Mouse (Mus musculus): ENCODE results near the gene Gm17657.
"Not testable (repeated sequence)": the region's sequence is repeated elsewhere in the genome, so short reads cannot be mapped to it uniquely, and the experiment has no call there.

The Gm17657 gene

DNA sequence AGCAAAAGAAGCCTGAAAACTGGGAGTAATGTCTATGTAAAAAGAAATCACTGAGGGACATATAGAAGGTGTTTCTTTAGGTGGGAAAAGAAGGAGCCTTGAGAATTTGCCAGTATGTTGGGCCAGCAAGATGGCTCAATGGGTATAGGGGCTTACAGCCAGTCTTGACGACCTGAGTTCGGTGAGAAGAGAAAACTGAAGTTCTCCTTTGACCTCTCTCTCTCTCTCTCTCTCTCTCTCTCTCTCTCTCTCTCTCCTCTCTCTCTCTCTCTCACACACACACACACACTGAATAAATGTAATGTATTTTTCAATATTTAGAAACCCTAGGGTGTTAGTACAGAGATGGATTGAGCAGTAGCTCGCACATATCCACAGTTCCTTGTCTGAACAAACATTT lies 944 bp downstream of the Gm17657 start:
- no peak for DNase-seq (ENCODE audit: low read depth, low spot score)

GRCm38 (mm10) chr17:29545241-29545640 lies 4.2 kb downstream of the Gm17657 start:
- no peak for DNase-seq (ENCODE audit: low read depth, low spot score)

GRCm38 (mm10) chr17:29544064-29544463 lies 5.4 kb downstream of the Gm17657 start:
- DNase-seq (ENCODE audit: low read depth, low spot score), result no peak

- no peak for DNase-seq (ENCODE audit: low read depth, low spot score)
Observed at GRCm38 (mm10) chr17:29542831-29543690, 6.4 kb downstream of the Gm17657 start.

DNA sequence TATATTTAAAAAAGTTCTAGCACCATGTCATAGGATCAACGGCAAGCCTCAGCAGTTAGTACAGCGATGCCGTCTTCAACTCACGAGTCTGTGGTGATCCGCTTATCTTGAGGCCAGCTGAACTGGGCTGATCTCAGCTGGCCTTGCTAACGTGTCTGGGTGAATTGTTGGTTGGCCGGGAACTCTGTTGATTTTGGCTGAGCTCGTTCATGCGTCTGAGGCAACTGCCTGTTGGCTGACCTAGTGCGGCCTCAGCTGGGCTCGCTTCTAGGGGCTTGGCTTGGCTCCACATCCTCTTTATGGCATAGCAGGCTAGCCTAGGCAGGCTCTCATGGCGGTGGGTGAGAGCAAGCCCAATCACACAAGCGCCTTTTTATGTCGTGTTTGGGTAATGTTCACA lies 8.0 kb downstream of the Gm17657 start:
- DNase-seq (ENCODE audit: low read depth, low spot score), result peak; percentile 5

- no peak for DNase-seq (ENCODE audit: low read depth, low spot score)
Observed at GRCm38 (mm10) chr17:29540426-29540825, 9.0 kb downstream of the Gm17657 start.

GRCm38 (mm10) chr17:29533866-29534265 lies 15.6 kb downstream of the Gm17657 start:
- DNase-seq (ENCODE audit: low read depth, low spot score), result no peak

DNA sequence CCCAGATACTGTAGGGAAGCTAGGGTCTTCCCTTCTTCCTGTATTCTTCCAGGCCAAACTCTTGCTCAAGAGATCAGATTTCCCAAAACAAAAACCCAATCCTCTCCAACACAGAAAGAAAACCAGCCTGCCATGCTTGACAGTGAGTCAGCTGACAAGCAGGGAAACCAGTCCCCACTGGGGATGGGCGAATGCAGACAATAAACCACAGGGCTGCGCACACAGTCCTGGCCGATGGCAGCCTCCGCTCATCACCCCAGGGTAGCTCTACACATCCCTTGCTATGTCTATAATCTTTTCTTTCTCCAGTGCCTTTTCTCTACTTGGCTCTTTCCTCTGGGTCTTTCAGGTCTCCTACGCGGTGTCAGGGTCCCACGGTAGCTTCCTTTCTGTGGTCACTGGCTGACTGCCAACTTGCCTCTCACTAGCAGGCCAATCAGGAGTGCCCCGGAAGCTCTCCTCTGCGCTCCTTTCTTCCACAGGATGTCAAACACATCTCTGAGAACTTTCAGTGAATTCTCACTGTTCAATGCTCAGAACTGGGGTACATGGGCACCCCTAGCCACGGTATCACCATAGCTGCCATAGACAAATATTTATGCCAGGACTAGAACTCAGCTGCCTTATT lies 17.6 kb downstream of the Gm17657 start:
- no peak for DNase-seq (ENCODE audit: low read depth, low spot score)

DNA sequence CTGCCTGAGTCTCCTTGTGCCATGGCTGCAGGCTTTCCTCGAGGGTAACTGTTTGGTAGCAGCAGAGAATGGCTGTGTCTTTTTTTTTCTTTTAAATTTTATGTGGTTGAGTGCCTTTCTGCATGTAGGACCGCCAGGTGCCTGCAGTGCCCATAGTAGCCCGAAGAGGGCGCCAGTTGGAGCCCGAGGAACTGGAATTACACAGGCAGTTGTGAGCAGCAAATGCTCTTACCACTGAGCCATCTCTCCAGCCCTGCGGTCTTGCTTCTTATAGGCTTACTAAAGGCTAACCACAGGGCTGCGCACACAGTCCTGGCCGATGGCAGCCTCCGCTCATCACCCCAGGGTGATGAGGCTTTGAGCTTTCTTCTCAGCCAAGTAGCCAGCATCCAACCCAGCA lies 18.2 kb downstream of the Gm17657 start:
- DNase-seq (ENCODE audit: low read depth, low spot score), result no peak

DNA sequence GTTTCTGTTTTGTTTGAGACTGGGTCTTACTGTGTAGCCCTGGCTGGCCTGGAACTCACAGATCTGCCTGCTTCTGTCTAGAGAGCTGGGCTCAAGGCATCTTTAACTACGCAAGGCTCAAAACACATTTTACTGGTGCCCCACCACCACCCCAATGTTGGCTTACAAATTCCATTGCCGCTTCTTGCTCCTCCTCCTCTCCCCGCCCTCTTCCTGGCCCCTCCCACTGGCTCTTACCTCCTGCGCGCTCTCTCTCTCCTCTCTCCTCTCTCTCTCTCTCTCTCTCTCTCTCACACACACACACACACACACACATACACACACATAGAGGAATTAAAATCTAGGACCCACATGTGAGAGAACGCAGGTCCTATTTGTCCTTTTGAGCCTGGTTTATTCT lies 18.9 kb downstream of the Gm17657 start:
- DNase-seq (ENCODE audit: low read depth, low spot score), result no peak

- DNase-seq (ENCODE audit: low read depth, low spot score), result no peak
Observed at GRCm38 (mm10) chr17:29528568-29529187, 20.8 kb downstream of the Gm17657 start.

GRCm38 (mm10) chr17:29525613-29526012 lies 23.8 kb downstream of the Gm17657 start:
- DNase-seq (ENCODE audit: low read depth, low spot score), result no peak

- no peak for DNase-seq (ENCODE audit: low read depth, low spot score)
Observed at GRCm38 (mm10) chr17:29519731-29520130, 29.7 kb downstream of the Gm17657 start.

DNA sequence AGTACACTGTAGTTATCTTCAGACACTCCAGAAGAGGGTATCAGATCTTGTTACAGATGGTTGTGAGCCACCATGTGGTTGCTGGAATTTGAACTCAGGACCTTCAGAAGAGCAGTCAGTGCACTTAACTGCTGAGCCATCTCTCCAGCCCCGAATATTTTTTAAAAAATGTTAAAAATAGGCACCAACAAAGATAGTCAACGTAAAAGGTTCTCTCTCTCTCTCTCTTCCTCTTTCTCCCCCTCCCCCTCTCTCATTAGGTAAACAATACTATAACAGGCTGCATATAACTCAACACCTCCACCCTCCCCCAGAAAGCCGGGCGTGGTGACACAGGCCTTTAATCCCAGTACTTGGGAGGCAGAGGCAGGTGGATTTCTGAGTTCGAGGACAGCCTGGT lies 30.8 kb downstream of the Gm17657 start:
- DNase-seq (ENCODE audit: low read depth, low spot score), result not testable (repeated sequence)

GRCm38 (mm10) chr17:29514435-29514834 lies 35.0 kb downstream of the Gm17657 start:
- peak; percentile 69 for DNase-seq (ENCODE audit: low read depth, low spot score)

DNA sequence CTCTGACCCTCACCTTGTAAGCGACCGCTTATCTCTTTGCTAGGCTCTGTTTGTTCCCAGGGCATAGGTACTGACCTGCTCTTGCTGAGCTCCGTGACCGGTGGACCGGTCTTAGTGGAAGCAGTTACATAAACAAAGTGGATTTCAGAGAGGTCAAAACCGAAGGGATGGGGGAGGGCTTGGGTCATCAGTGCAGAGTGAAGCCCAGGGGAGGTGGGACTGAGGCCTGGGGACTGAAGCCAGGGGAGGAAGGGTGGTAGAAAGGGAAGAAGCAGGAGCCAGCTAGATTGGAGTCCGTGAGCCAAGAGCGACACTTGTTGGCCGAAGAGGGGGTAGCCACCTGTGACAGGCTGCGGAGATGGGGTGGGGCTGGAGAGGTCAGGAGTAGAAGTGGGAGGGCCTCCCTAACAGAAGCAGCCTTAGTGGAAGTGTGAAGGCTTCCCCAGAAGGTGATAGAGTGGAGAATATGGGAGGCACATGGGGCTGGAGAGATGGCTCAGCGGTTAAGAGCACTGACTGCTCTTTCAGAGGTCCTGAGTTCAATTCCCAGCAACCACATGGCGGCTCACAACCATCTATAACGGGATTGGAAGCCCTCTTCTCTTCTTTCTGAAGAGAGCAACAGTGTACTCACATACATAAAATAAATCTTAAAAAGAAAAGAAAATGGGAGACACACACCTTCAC lies 36.3 kb downstream of the Gm17657 start:
- no peak for DNase-seq (ENCODE audit: low read depth, low spot score)

- no peak for DNase-seq (ENCODE audit: low read depth, low spot score)
Observed at GRCm38 (mm10) chr17:29510691-29511090, 38.7 kb downstream of the Gm17657 start.

GRCm38 (mm10) chr17:29508927-29509608 lies 40.4 kb downstream of the Gm17657 start:
- no peak for DNase-seq (ENCODE audit: low read depth, low spot score)

DNA sequence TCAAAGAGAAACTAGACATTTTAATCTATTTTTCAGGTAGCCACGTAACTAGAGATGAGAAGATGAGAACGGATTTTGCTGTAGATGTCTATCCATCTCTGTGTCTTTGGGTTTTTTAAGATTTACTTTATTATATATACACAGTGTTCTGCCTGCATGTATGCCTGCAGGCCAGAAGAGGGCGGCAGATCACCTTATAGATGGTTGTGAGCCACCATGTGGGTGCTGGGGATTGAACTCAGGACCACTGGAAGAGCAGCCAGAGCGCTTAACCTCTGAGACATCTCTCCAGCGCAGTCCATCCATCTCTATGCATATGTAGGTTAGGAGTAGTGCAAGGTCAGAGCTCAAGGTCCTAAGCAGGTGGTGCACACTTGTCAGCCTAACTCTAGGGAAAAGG lies 45.7 kb downstream of the Gm17657 start:
- no peak for DNase-seq (ENCODE audit: low read depth, low spot score)

- no peak for DNase-seq (ENCODE audit: low read depth, low spot score)
Observed at GRCm38 (mm10) chr17:29502669-29503665, 46.5 kb downstream of the Gm17657 start.
